Mouse (Mus musculus): ENCODE data around the gene Nmt1.

Gene Nmt1

DNA sequence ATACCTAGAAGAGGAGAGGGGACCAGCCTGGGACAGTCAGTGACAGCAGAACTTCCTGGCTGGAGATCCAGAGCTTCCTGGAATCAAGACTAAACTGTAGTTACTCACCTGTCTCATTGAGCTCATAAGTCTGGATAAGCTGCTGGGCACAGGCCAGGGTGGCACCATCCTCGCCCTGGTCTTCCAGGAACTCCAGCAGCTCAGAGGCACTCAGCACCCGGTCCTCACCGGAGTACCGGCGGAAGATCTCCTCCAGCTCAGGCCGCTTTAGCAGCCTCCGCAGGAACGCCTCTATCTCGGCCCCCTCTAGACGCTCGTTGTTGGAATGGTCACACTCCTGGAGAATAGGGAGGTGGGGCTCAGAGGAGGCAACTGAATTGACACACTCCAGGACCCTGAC is 50.1 kb downstream of the Nmt1 start:
- ATAC-seq (ENCODE audit: low TSS enrichment): no peak

DNA sequence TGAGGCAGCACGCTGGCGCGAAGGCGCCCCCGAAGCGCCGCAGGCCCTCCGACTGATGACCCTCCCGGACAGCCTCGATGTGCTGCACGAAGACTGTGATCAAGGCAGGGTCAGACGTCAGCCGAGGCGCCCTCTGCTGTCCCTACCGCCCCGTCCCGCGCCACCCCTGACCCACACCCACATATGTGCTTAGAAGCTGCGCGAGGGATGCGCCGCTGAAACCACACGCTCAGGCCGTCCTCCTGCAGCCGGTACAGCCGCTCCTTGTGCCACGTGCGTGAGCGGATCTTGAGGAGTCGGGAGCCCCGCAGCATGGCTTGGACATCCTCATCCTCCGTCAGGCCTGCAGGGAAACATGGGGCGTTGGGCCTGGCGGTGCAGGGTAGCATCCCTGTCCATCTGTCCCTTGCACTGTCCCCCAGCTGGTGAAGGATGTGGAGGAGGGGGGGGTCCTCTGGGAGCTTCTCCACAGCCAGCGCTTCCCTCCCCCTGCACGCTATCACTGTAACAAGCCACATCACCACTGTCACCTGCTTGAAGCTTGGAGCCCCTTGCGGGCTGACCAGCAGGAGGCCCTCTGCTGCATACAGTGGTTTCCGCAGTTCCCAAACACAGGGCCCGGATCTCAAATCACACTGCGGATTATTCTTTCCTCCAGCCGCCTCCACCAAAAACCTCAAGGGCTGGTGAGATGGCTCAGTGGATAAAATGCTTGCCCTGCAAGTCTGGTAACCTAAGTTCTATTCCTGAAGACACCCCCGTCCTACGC is 52.5 kb downstream of the Nmt1 start:
- peak; percentile 62; the same call in 1 of the 2 replicates for ATAC-seq (ENCODE audit: low TSS enrichment)

DNA sequence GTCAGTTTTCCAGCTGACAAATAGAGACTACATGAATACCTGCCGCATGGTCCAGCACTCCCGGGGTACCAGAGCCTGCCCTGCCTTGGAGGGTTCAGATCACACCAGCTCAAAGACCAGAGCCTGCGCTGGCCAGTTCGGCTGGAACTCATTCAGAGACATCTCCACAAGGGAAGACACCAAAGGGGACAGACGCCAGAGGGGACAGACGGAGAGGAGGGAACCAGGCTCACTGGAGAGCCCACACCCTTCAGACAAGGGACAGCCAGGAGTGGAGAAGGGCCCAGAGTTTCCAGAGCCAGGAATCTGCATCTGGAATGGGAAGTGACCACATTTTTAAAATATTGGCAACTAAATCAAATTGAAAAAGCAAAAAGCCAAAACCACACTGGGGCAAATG is 53.6 kb downstream of the Nmt1 start:
- ATAC-seq (ENCODE audit: low TSS enrichment): no peak

DNA sequence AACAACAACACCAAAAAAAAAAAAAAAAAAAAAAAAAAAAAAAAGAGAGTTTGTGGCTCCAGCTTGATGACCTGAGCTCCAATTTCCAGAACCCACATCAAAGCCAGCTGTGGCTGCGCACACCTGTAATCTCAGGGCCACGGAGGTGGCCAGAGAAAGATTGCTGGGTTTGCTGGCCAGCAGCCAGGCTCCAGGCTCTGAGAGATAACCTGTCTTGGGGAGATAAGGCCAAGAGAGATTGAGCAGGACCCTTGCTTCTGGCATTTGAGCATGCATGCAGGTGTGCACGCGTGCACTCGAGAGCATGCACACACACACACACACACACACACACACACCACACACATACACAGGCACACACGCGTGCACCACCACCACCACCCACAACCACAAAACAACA is 65.3 kb downstream of the Nmt1 start:
- ATAC-seq (ENCODE audit: low TSS enrichment): no peak

DNA sequence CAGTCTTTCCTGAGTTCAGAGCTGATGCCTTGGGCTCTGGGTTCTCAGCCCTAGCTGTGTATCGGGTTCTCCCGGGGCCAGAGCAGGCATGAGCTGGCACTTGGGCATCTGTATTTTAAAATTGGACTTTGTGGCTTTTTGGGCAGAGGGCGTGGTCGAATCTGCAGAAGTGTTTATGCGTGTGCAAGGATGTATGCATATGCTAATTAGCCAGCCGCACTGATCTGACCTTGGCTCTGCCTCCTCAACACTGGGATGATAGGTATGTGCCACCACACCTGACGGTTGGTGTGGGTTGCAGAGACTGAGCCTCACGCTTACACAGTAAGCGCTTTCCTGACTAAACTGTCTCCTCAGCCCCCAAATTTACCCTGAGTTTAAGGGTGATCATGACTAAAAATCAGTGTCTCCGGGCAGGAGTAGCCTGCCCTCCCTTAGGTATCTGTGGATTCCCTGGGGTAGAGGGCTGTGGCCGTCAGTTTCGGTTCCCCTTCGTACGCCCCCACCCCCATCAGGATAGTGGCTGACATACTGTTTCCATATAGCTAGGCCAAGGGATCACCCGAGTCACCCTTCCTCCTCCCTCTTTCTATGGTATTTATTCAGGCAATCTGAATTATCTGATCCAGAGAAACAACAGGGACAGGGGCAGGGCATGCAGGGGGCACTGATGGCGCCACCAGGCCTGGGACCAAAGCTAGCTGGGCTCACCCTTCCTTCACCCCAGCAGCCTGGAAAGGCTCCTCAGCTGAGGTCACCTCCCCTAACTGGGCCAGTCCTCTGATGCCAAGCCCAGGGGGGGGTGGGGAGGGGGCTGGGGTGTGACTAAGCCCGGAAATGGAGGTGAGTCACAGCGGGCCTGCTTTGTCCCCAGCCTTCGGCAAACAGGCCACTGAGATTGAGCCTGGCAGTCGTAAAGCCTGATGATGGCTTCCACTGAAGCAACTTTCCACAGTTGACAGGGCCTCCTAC is 66.2 kb downstream of the Nmt1 start:
- ATAC-seq (ENCODE audit: low TSS enrichment): no peak

DNA sequence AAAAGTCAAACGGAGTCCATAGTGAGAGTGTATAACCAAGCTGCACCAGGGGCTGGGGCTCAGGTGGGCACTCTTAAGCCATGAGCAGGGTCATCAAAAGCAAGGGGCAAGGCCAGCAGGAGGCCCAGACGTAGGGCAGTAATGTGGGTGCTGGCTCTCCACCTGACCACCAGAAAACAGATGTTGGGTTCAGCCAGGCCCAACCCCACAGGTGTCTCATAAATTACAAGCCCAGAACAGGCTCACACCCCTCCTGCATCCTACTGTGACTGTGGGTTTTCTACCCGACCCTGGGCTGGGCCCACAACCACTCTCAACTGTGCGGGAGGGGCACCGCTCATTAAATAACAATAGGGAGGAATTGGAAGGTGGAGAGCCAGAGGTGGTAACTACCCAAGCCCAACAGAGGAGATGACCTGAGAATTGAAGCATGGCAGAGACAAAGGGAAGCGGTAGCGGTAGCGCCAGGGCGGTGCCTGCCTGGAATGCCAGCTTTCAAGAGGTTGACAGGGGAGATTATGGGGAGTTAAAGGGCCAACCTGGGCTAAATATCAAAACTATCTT is 67.2 kb downstream of the Nmt1 start:
- ATAC-seq (ENCODE audit: low TSS enrichment): no peak

DNA sequence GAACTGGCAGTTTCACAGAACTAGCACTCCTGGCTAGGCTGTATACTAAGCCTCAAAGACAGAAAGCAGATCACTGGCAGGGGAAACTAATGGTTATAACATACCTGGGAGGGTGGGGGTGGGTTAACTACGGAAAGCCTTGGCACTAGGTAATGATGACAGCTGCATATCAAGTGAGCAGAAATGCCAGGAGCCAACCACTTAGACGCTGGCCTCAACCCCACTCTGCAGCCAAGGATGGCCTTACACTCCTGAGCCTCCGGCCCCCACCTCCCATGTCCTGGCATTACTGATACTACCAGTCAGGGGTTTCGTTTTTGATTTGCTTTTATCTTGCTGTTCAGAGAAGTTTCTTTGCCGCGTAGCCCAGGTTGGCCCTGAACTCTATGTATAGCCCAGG is 67.8 kb downstream of the Nmt1 start:
- no peak for ATAC-seq (ENCODE audit: low TSS enrichment)

DNA sequence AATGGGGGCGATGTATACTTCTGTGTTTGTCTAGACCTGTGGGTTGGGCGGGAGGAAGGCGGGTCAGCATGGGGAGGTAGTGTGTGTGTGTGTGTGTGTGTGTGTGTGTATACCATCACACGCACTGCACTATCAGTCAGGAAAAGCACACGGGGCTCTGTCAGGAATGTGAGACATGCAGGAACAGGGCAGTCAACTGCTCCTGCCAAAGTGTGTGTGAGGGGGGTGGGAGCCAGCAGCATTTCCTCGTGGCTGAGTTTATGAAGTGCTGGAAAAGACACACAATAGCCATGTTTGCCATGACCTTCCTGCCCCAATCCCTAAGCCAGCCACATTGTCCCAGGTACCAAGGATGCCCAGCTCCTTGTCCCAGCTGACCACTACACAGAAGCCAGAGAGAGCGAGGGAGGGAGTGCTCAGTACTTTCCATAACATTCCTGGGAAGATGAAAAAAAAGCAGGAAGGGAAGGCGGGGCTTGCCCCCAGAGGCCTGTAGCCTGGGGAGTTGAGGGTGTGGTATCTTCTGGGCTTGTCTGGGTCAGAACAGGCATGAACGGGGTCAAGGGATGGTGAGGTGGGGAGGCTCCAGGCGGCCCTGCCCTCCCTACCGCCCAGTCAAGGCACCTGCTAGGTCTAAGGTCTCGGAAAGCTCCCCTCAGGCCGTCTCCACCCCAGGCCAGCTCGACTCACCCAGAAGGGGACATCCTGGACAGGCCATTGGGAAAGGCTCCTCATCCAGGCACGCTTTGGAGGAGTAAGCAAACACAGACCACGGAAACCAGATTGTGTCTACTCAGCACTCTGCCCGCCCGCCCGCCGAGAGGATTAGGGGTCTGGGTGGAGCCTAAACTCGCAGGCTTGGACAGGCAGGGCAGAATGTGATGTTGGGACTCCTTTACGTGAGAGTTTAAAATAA is 69.2 kb downstream of the Nmt1 start:
- ATAC-seq (ENCODE audit: low TSS enrichment): no peak

DNA sequence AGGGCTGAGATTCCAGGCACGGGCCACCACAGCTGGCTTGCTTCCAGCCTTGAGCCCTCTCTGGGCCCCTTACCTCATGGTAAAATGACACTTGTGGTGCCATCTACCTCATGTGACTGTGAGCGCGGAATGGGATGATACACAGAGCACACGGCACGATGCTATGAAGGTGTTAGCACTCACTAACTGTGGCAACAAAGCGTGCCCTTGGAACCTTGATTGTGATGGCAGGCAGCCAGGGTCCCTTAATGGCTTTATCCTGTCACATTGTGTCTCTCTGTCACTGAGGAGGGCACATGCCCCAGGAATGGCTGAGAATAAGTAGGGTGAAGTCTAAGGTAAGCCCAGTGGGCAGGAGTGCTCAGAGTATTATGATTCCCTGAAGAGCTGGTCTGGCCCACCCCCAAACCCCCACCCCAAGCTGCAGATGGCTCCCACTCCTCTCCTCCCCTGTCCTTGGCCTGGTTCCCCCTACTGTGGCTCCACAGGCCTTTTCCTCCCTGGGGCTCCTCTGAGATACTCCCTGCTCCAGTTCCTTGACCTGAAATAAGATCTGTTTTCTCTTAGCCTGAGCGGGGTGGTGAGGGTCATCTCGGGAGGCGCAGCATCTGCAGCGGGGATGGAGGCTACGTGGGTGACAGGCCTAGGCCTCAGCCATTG is 70.7 kb downstream of the Nmt1 start:
- no peak for ATAC-seq (ENCODE audit: low TSS enrichment)

DNA sequence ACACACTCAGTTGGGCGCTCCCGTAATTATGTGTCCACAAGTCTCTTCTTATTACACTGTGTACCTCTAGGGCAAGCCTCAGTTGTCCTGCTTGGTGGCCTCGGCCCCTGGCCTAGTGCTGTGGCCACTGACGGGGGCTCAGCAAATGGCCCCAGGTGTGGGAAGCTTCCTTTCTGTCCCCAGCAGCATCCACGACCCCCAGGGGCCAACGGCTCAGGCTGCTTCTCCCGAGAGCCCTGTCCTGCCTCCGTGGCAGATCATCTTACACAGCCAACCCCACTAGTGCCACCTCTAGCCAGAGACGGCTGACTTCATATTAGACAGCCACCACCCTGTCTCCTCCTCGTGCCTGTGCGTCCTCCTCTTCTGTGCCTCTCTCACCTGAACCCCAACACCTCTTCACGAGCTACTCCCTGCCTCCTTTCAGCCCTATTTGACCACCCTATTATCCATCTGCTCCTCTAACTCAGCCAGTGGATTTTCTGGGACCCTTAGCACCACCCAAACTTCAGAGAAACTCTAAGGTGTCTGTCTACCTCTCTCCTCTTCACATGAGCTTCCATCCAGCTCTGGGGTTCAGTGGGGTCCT is 71.5 kb downstream of the Nmt1 start:
- ATAC-seq (ENCODE audit: low TSS enrichment): no peak

DNA sequence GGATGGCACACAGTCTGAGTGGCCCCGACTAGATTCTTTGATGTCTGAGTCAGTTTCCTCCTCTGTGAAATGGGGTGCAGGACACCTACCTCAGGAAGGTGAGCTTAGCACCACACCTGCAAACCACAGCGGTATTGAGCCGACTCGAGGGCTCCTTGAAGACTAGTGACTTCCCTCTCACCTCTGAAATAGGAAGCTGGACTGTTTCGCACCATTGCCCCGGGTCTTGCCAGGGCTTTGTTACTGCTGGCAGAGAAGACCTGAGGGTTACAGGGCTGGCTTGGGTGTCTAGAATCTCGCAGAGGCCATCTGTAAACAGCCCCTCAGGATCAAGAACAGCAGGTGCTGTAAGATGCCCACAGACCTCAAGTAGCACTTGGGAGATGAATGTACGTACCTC is 72.4 kb downstream of the Nmt1 start:
- no peak for ATAC-seq (ENCODE audit: low TSS enrichment)

DNA sequence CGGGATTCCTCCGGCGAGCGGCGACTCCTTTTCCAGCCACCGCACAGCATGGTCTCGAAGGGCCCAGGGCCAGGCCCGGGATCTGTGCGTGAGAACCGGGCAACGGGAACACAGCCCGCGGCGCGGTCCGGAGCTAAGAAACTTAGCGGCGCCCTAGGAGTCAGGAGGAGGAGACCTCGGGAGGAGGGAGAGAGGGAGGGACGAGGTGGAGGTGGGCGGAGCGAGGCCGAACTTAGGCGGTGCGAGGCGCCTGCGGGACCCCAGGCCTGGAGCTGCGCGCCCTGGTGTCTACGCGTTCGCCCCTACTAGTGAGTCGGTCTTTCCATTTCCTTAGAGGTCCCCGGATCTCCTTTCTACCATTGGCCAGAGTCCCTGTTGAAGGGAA is 73.5 kb downstream of the Nmt1 start, which contains the start of the genes Plcd3 and Acbd4:
Gene Plcd3 (minus strand): TSS at position 178 of the 385 bp plus-strand sequence.
Gene Acbd4 (plus strand): TSS at position 202 of the 385 bp plus-strand sequence.
- ATAC-seq (ENCODE audit: low TSS enrichment): peak; percentile 26; the same call in 1 of the 2 replicates

DNA sequence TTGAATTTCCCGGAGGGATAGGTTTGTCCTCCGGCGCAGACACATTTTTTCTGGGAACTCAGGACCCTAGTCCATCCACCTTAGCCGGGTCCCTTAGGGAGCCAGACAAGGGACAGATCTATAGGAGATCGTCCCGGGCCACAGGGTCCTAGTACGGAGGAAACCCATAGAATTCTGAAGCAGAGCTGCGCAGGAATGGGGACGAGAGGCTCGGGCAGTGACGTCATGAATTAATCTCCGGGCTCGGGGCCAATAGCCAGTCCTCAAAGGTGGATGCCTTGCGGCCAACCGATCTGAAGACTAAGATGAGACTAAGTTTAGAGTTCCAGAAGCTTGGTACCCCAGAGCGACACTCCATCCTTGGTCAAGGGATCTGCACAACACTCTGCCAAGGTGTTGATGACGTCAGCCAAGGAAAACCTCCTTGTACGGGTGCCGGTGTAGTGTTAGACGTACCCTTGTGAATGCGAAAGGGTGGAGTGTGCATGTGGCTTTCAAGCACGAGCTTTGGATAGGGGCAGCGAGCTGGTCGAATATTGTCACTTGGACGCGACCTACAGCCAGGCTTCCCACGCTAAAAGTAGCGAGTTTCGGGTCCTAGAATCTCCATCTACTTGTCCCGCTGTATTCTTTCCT is 74.0 kb downstream of the Nmt1 start:
- ATAC-seq (ENCODE audit: low TSS enrichment): 0 out of 2 replicates have a peak, but pooled peaks have one; percentile 24

DNA sequence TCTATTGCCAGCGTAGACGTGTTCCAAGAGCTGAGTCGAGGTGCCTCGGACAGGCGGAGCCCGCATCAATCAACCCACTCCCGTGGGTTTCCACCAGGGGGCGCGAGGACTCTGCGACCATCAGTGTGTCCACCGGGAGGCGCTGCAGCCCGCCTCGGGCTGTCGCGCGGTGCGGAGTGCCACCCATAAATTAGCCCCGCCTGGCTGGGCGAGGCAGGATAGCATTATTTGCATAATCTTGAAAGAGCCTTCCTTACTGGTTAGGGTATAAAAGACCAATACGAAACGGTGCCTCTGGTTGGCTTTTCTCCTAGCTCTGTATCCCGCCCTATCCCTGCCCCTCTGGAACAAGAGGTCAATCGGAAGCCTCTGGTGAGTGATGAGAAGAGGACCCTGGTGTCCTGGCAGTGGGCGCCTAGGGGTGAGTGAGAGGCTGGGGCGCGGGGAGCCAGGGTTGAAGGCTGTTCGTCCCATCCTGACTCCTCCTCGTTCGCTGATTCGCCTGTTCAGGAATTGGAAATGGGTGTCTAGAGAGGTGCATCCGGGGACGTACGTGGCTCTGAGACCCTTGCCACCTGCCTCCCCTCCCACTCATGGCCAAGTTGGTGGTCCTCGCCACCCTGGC is 74.8 kb downstream of the Nmt1 start:
- ATAC-seq (ENCODE audit: low TSS enrichment): peak; percentile 85

DNA sequence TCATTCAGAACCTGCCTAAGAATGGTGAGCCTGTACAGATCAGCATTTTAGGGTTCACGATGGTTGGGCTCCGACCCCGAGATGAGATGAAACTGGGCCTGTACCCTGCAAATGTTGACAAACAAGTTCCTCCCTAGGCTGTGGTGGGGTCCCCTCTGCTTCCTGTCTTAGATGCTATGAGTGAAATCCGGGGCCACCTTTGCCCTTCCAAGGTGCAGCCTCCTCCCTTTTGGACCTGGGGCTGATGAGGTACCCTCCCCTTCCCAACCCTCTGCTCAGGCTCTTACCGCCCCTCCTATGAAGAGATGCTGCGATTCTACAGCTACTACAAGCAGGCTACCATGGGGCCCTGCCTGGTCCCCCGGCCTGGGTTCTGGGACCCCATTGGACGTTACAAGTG is 75.6 kb downstream of the Nmt1 start:
- no peak for ATAC-seq (ENCODE audit: low TSS enrichment)

DNA sequence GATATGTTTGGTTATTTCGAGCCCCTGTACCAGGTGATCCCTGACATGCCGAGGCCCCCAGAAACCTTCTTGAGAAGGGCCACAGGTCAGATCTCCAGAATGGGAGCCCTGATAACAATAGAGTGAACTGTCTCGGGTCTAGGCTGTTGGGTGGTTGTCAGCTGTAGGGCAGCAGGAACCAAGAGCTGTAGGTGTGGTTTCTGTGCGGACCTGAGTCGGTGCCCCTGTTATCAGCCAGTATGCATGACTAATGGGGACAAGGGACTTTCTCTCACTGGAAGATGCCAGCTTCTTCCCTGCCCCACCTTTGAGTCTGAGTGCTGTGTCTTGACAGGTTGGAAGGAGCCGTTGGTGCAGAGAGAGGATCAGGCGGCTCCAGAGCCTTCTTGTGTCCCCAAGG is 76.5 kb downstream of the Nmt1 start:
- ATAC-seq (ENCODE audit: low TSS enrichment): no peak

DNA sequence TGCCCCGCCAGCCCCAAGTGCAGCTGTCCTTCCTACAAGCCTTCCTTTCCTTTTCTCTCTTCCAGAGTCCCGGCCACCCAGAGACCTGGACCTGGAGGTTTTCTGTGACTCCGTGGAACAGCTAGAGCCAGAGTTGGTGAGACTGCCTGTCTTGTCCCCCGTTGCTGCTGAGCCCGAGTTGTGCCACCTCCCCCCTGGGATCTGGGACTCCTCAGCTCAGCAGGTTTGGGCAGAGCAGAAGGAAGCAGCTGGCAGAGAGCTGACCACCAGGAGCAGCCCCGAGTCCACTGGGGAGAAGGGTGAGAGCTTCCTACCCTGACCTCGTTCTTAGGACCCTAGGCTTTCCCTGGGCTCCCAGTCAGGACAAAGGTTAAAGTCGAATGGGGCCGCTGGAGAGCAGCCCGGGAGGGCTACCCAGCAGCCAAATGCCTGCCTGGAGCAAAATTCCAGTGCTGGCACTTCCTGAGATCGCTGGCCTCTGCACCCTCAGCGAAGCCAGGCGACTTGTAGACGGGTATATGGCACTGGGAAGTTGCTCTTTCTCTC is 77.3 kb downstream of the Nmt1 start:
- ATAC-seq (ENCODE audit: low TSS enrichment): no peak

DNA sequence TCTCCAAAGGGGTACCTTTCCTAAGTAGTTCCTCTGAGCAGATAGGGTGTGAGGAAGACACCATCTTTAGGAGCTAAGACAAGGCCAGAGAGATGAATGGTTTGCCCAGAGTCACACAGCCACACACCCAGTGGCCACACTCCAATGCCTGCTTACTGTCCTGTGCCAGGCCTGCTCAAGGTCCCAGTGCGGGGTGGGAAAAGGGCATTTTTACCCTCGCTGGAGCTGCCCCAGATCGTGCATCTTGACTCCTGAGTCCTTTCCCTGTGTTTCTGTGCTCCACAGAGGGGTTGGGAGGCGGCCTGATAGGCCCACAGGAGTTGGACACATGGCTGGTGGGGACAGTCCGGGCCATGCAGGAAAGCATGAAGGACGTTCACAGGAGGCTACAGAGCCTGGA is 77.8 kb downstream of the Nmt1 start:
- ATAC-seq (ENCODE audit: low TSS enrichment): no peak

DNA sequence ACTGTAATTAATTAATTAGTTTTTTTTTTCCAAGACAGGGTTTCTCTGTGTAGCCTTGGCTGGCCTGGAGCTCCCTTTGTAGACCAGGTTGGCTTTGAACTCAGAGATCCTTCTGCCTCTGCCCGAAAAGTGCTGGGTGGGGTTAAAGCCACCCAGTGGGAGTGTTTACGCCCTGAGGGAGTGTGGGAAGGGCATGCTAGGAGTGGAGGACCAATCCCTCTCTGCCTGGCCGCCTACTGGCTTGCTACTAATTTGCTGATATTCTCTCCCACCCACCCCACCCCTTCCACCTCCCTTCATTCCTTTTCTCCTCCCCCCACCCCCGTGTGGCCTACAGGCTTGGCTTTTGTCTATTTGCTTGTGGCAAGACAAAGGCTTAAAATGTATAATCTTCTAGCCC is 78.4 kb downstream of the Nmt1 start:
- no peak for ATAC-seq (ENCODE audit: low TSS enrichment)

Data from frontal cortex, adult (tissue).